Mouse (Mus musculus): ENCODE results near the gene Prdm2. TPM values are rescaled to one million over a fixed set of nuclear protein-coding genes. Genes with fewer than 3 reads are reported as not detected.

Prdm2 gene
- polyA plus RNA-seq, 1 experiment from 2014 or later: 17.8 TPM

DNA sequence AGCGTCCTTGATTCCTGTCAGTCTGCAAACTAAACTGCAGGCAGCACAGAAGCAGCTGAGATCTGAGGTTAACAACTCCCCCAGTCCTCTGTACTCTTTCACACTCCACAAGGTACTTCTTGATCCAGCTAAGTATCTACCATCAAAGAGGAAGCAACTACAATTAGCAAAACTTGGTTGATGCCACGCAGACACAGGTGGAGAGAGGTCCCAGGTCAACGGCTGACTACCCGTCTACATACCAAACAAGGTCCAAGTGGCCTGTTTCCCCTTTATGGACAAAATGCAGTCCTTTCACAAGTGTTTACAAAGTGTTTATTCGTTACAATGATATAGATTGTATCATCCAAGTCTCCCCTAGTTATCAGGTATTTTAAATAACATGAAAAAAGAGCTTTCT is 85.6 kb downstream of the Prdm2 start:
- Histone ChIP-seq H3K4me3 (ENCODE audit: low read depth, low read length) (no peak overlapping the region), H3K4me2 (ENCODE audit: low read depth, low read length) (no peak overlapping the region)
- WGBS: 94% methylated on average over 5 of the region's 5 CpGs

DNA sequence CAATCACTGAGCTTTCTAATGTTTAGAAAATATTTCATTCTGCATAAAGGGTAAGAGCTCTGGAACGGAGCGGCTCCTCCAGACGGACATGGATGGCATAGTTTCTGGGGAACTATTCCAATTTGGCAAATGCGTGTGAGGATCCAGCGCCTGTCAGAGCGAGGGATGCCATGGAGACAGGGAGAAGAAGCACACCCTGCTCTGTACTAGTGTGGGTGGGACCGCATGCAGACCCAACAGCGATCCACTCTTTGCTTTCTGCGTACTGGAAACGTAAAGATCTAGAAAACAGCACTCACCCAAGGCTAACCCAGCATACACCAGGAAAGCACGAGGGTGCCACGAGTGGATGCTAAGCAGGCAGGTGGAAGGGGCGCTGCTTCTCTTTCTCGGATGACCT is 86.3 kb downstream of the Prdm2 start:
- Histone ChIP-seq H3K9ac (replicated peaks; ENCODE audit: low read depth, low read length) (no peak overlapping the region), H3K4me1 (ENCODE audit: control insufficient read depth, insufficient read depth, low read length) (no peaks in the 10 kb centered on the region), H3K27me3 (ENCODE audit: control insufficient read depth, insufficient read depth, low read length) (no peaks in the 10 kb centered on the region), H3K27ac (ENCODE audit: low read depth, low read length) (no peak overlapping the region), H3K4me2 (ENCODE audit: low read depth, low read length) (no peak overlapping the region), H3K9me3 (ENCODE audit: control insufficient read depth, low read length) (no peaks in the 10 kb centered on the region), H3K36me3 (ENCODE audit: control insufficient read depth, insufficient read depth, low read length) (peaks cover 6% of the 10 kb centered on the region), H3K4me3 (ENCODE audit: low read depth, low read length) (no peak overlapping the region)
- 97% methylated on average over 14 of the region's 14 CpGs for WGBS
- ATAC-seq (ENCODE audit: low read depth): no peak

More for the DNA sequence above, 85.6 kb downstream of the Prdm2 start:
- H3K36me3 ChIP-seq (ENCODE audit: control insufficient read depth, insufficient read depth, low read length): peaks cover 13% of the 10 kb centered on the region
- no peaks in the 10 kb centered on the region for H3K4me1 ChIP-seq (ENCODE audit: control insufficient read depth, insufficient read depth, low read length)
- no peak overlapping the region for H3K9ac ChIP-seq (replicated peaks; ENCODE audit: low read depth, low read length)
- H3K9me3 ChIP-seq (ENCODE audit: control insufficient read depth, low read length): no peaks in the 10 kb centered on the region
- H3K27ac ChIP-seq (ENCODE audit: low read depth, low read length): no peak overlapping the region
- no peaks in the 10 kb centered on the region for H3K27me3 ChIP-seq (ENCODE audit: control insufficient read depth, insufficient read depth, low read length)
- no peak for ATAC-seq (ENCODE audit: low read depth)

- Histone ChIP-seq H3K9ac (replicated peaks; ENCODE audit: low read depth, low read length) (no peak overlapping the region), H3K4me3 (ENCODE audit: low read depth, low read length) (no peak overlapping the region), H3K9me3 (ENCODE audit: control insufficient read depth, low read length) (no peaks in the 10 kb centered on the region), H3K4me1 (ENCODE audit: control insufficient read depth, insufficient read depth, low read length) (peaks cover 2% of the 10 kb centered on the region; the same call in 1 of the 2 replicates), H3K4me2 (ENCODE audit: low read depth, low read length) (no peak overlapping the region), H3K36me3 (ENCODE audit: control insufficient read depth, insufficient read depth, low read length) (no peaks in the 10 kb centered on the region; the same call in 1 of the 2 replicates), H3K27ac (ENCODE audit: low read depth, low read length) (no peak overlapping the region), H3K27me3 (ENCODE audit: control insufficient read depth, insufficient read depth, low read length) (no peaks in the 10 kb centered on the region)
- WGBS: 86% methylated on average over 6 of the region's 6 CpGs
- no peak for ATAC-seq (ENCODE audit: low read depth)
These were observed 87.5 kb downstream of the Prdm2 start for GRCm38 (mm10) chr4:143125290-143125689.

- Histone ChIP-seq H3K4me1 (ENCODE audit: control insufficient read depth, insufficient read depth, low read length) (peaks cover 5% of the 10 kb centered on the region; the same call in 1 of the 2 replicates), H3K9me3 (ENCODE audit: control insufficient read depth, low read length) (no peaks in the 10 kb centered on the region), H3K4me2 (ENCODE audit: low read depth, low read length) (no peak overlapping the region), H3K4me3 (ENCODE audit: low read depth, low read length) (no peak overlapping the region), H3K9ac (replicated peaks; ENCODE audit: low read depth, low read length) (no peak overlapping the region), H3K27ac (ENCODE audit: low read depth, low read length) (no peak overlapping the region), H3K27me3 (ENCODE audit: control insufficient read depth, insufficient read depth, low read length) (no peaks in the 10 kb centered on the region), H3K36me3 (ENCODE audit: control insufficient read depth, insufficient read depth, low read length) (no peaks in the 10 kb centered on the region)
- no peak for ATAC-seq (ENCODE audit: low read depth)
- WGBS: 89% methylated on average over 10 of the region's 10 CpGs
These were observed 89.8 kb downstream of the Prdm2 start for GRCm38 (mm10) chr4:143123043-143123442.

DNA sequence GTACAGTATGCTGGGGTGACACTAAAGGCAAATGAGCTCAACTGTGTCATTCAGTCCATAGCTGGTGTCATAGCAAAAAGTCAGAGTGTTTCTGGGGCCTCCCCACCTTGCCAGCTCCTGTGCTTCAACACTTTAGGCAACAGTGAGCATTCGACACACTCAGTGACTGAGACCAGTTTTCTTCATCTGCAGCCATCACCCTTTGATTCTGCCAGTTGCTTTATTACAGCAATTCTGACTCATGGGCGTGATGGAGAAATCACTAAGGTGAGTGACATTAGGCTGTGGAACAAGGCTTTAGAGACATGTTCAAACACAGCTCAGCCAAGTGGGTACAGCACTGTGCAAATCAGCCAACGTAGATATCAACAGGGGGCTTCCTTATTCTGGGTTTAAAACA is 91.6 kb downstream of the Prdm2 start:
- no peak overlapping the region for H3K27ac ChIP-seq (ENCODE audit: low read depth, low read length)
- H3K9me3 ChIP-seq (ENCODE audit: control insufficient read depth, low read length): no peaks in the 10 kb centered on the region
- no peak for ATAC-seq (ENCODE audit: low read depth)
- H3K9ac ChIP-seq (replicated peaks; ENCODE audit: low read depth, low read length): no peak overlapping the region
- no peak overlapping the region for H3K4me3 ChIP-seq (ENCODE audit: low read depth, low read length)
- H3K4me1 ChIP-seq (ENCODE audit: control insufficient read depth, insufficient read depth, low read length): peaks cover 5% of the 10 kb centered on the region; the same call in 1 of the 2 replicates
- H3K4me2 ChIP-seq (ENCODE audit: low read depth, low read length): no peak overlapping the region
- 82% methylated on average over 3 of the region's 3 CpGs for WGBS
- H3K27me3 ChIP-seq (ENCODE audit: control insufficient read depth, insufficient read depth, low read length): no peaks in the 10 kb centered on the region
- H3K36me3 ChIP-seq (ENCODE audit: control insufficient read depth, insufficient read depth, low read length): no peaks in the 10 kb centered on the region

- WGBS: 89% methylated on average over 8 of the region's 8 CpGs
- no peaks in the 10 kb centered on the region for H3K27me3 ChIP-seq (ENCODE audit: control insufficient read depth, insufficient read depth, low read length)
- no peaks in the 10 kb centered on the region for H3K9me3 ChIP-seq (ENCODE audit: control insufficient read depth, low read length)
- H3K4me2 ChIP-seq (ENCODE audit: low read depth, low read length): no peak overlapping the region
- H3K4me3 ChIP-seq (ENCODE audit: low read depth, low read length): no peak overlapping the region
- no peak overlapping the region for H3K9ac ChIP-seq (replicated peaks; ENCODE audit: low read depth, low read length)
- H3K36me3 ChIP-seq (ENCODE audit: control insufficient read depth, insufficient read depth, low read length): no peaks in the 10 kb centered on the region
- no peak overlapping the region for H3K27ac ChIP-seq (ENCODE audit: low read depth, low read length)
- no peak for ATAC-seq (ENCODE audit: low read depth)
- peaks cover 5% of the 10 kb centered on the region; the same call in 1 of the 2 replicates for H3K4me1 ChIP-seq (ENCODE audit: control insufficient read depth, insufficient read depth, low read length)
These were observed 92.8 kb downstream of the Prdm2 start for GRCm38 (mm10) chr4:143120008-143120407.

- Histone ChIP-seq H3K9ac (replicated peaks; ENCODE audit: low read depth, low read length) (no peak overlapping the region), H3K36me3 (ENCODE audit: control insufficient read depth, insufficient read depth, low read length) (no peaks in the 10 kb centered on the region), H3K9me3 (ENCODE audit: control insufficient read depth, low read length) (no peaks in the 10 kb centered on the region), H3K27me3 (ENCODE audit: control insufficient read depth, insufficient read depth, low read length) (no peaks in the 10 kb centered on the region), H3K4me3 (ENCODE audit: low read depth, low read length) (no peak overlapping the region), H3K4me2 (ENCODE audit: low read depth, low read length) (no peak overlapping the region), H3K4me1 (ENCODE audit: control insufficient read depth, insufficient read depth, low read length) (peaks cover 5% of the 10 kb centered on the region; the same call in 1 of the 2 replicates), H3K27ac (ENCODE audit: low read depth, low read length) (no peak overlapping the region)
- ATAC-seq (ENCODE audit: low read depth): no peak
- WGBS: 85% methylated on average over 4 of the region's 4 CpGs
These were observed 94.0 kb downstream of the Prdm2 start for GRCm38 (mm10) chr4:143118843-143119242.

DNA sequence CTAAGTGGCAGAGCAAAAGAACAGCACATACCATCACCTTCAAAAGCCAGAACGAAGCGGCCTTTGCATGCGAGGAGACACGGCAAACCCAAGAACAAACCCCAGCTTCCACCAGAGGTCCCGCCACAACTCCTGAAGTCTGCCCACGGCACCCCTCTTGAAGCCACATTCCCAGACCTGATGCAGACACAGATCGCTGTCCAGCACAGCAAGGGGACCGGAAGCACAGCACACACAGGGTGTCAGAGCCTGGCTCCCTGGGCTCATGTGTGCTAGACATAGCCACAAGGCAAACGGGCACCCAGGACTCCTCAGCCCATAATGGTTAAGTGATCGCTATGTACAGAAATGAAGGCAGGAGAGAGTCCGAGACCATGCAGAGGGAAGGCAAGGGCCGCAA is 96.9 kb downstream of the Prdm2 start:
- Histone ChIP-seq H3K4me3 (ENCODE audit: low read depth, low read length) (no peak overlapping the region), H3K27ac (ENCODE audit: low read depth, low read length) (no peak overlapping the region), H3K36me3 (ENCODE audit: control insufficient read depth, insufficient read depth, low read length) (no peaks in the 10 kb centered on the region), H3K27me3 (ENCODE audit: control insufficient read depth, insufficient read depth, low read length) (no peaks in the 10 kb centered on the region), H3K9ac (replicated peaks; ENCODE audit: low read depth, low read length) (no peak overlapping the region), H3K9me3 (ENCODE audit: control insufficient read depth, low read length) (no peaks in the 10 kb centered on the region), H3K4me2 (ENCODE audit: low read depth, low read length) (no peak overlapping the region), H3K4me1 (ENCODE audit: control insufficient read depth, insufficient read depth, low read length) (peaks cover 5% of the 10 kb centered on the region; the same call in 1 of the 2 replicates)
- 87% methylated on average over 12 of the region's 12 CpGs for WGBS
- no peak for ATAC-seq (ENCODE audit: low read depth)

- H3K4me2 ChIP-seq (ENCODE audit: low read depth, low read length): no peak overlapping the region
- H3K27me3 ChIP-seq (ENCODE audit: control insufficient read depth, insufficient read depth, low read length): no peaks in the 10 kb centered on the region
- H3K27ac ChIP-seq (ENCODE audit: low read depth, low read length): no peak overlapping the region
- ATAC-seq (ENCODE audit: low read depth): 0 out of 2 replicates have a peak, but pooled peaks have one; percentile 47
- H3K36me3 ChIP-seq (ENCODE audit: control insufficient read depth, insufficient read depth, low read length): peaks cover 7% of the 10 kb centered on the region; the same call in 1 of the 2 replicates
- H3K4me1 ChIP-seq (ENCODE audit: control insufficient read depth, insufficient read depth, low read length): no peaks in the 10 kb centered on the region
- WGBS: 63% methylated on average over 21 of the region's 21 CpGs
- H3K9ac ChIP-seq (replicated peaks; ENCODE audit: low read depth, low read length): no peak overlapping the region
- H3K4me3 ChIP-seq (ENCODE audit: low read depth, low read length): no peak overlapping the region
- H3K9me3 ChIP-seq (ENCODE audit: control insufficient read depth, low read length): no peaks in the 10 kb centered on the region
These were observed 98.4 kb downstream of the Prdm2 start for GRCm38 (mm10) chr4:143114232-143114979.
